Mouse (Mus musculus) kidney, postnatal 25 days (tissue): Measurements from ENCODE around the gene Nav2.

Source experiments
- DNase-seq, 2 experiments: peaks; one replicate each; pipeline ENCODE4 v3.0.0; 2021; ENCODE audit warnings: mixed read lengths in 2 of 2

Gene Nav2

GRCm38 (mm10) chr7:49533571-49533970 lies 625.1 kb downstream of the Nav2 start:
- peak; percentile 44 to 78 for DNase-seq

GRCm38 (mm10) chr7:49534208-49534607 lies 625.7 kb downstream of the Nav2 start:
- no peak for DNase-seq

GRCm38 (mm10) chr7:49538360-49538759 lies 629.8 kb downstream of the Nav2 start:
- peak; percentile 66 to 75 for DNase-seq

- DNase-seq, result no peak
Observed at GRCm38 (mm10) chr7:49540181-49540580, 631.7 kb downstream of the Nav2 start.

GRCm38 (mm10) chr7:49542135-49542534 lies 633.6 kb downstream of the Nav2 start:
- DNase-seq, result no peak

GRCm38 (mm10) chr7:49544775-49545705 lies 636.5 kb downstream of the Nav2 start:
- no peak for DNase-seq

- DNase-seq, result no peak
Observed at GRCm38 (mm10) chr7:49545706-49546097, 637.2 kb downstream of the Nav2 start.

- DNase-seq, result no peak
Observed at GRCm38 (mm10) chr7:49548397-49548796, 639.9 kb downstream of the Nav2 start.

- DNase-seq, result no peak
Observed at GRCm38 (mm10) chr7:49553236-49553981, 644.9 kb downstream of the Nav2 start.

GRCm38 (mm10) chr7:49558240-49558640 lies 649.7 kb downstream of the Nav2 start:
- no peak for DNase-seq

GRCm38 (mm10) chr7:49558895-49559294 lies 650.4 kb downstream of the Nav2 start:
- DNase-seq, result peak; percentile 57 to 62

- no peak for DNase-seq
Observed at GRCm38 (mm10) chr7:49560012-49560411, 651.5 kb downstream of the Nav2 start.

GRCm38 (mm10) chr7:49562404-49562803 lies 653.9 kb downstream of the Nav2 start:
- DNase-seq, result no peak

GRCm38 (mm10) chr7:49562851-49563250 lies 654.3 kb downstream of the Nav2 start:
- peak in 1 of 2 experiments; percentile 14 for DNase-seq

- no peak for DNase-seq
Observed at GRCm38 (mm10) chr7:49565084-49565483, 656.6 kb downstream of the Nav2 start.

GRCm38 (mm10) chr7:49565798-49566197 lies 657.3 kb downstream of the Nav2 start:
- DNase-seq, result no peak

- DNase-seq, result no peak
Observed at GRCm38 (mm10) chr7:49567346-49568034, 659.0 kb downstream of the Nav2 start.

- DNase-seq, result no peak
Observed at GRCm38 (mm10) chr7:49569646-49570045, 661.1 kb downstream of the Nav2 start.

- DNase-seq, result no peak
Observed at GRCm38 (mm10) chr7:49571606-49572005, 663.1 kb downstream of the Nav2 start.

- DNase-seq, result no peak
Observed at GRCm38 (mm10) chr7:49575226-49575625, 666.7 kb downstream of the Nav2 start.

GRCm38 (mm10) chr7:49577096-49577495 lies 668.6 kb downstream of the Nav2 start:
- no peak for DNase-seq

- no peak for DNase-seq
Observed at GRCm38 (mm10) chr7:49581951-49582350, 673.4 kb downstream of the Nav2 start.

- DNase-seq, result no peak
Observed at GRCm38 (mm10) chr7:49582551-49582950, 674.0 kb downstream of the Nav2 start.
